1 mouse cellular context compared by ENCODE assay signal in genomic region chr13:56249593-56250341, GRCm38 (mm10).
TF ChIP-seq lines count a peak whose summit lies in the region.

No protein-coding gene starts in this region.

TF ChIP-seq in ES-E14, 5 proteins besides CTCF, POLR2A, EP300 and RAD21 (continued from another document):
- peak; percentile 56; the same call in 1 of the 2 replicates for TF ChIP-seq ZNF384 (IDR thresholded peaks at IDR 0.05; ENCODE audit: low read depth, low read length)
- no peak for TF ChIP-seq ZC3H11A (IDR thresholded peaks at IDR 0.05; ENCODE audit: borderline replicate concordance, low read depth, low read length)
